Mouse (Mus musculus): ENCODE data around the gene Psmb1.
A peak's percentile ranks its signal among the peaks of the same experiment; 100 is the strongest.
"Not testable (repeated sequence)": the region's sequence is repeated elsewhere in the genome, so short reads cannot be mapped to it uniquely, and the experiment has no call there.

The Psmb1 gene

DNA sequence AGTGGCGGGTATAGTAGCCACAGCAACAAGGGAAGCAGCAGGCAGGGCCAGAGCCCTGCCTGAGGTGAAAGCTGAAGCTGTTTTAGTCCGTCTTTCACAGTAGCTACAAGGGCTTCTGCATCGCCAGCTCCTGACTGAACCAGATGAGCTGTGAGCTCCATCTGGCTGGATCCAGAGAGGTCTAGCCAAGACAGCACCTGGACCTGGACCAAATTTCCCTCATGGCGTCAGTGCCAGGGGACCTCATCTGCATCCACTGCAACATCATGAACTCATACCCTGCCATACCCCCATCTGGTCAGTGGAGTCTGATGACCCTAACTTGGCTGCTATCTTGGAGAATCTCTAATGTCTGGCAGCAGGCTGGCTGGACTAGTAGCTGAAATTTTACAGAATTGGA lies 39.8 kb downstream of the Psmb1 start:
- no peak for DNase-seq (ENCODE audit: low read depth)

DNA sequence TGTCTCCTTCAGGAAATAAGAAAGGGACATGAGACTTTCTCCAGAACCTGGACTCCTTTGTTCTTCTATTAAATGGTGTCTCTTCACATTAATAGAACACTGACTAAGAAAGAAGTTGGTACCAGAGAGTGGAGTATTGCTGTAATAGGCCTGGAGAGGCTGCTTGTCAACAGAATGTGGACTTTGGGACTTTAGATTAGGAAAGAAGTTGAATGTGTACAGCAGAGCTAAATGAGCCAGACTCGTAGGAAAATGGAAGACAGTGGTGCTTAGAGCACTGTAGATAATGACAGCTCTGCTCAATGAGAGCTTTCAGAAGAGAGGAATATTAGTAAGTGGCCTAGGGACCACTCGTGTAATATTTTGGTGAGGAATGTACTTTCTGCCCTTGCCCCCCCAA lies 43.0 kb downstream of the Psmb1 start:
- no peak for DNase-seq (ENCODE audit: low read depth)

DNA sequence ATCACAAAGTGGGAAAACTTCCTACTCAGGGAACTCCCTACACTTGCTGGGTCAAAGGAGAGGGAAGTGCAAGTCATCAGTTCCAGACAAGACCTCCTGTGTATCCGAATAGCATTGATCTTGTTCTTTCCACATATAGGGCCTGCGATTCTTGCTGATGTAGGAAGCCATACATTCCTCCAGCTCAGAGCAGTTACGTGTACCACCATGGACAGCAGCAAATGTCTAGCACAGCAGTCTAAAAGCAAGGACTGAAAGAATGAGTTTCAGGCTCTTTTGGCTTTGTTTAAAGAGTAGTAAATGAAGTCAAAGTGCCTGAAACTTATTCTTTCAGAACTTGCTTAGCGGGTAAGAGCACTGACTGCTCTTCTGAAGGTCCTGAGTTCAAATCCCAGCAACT lies 44.3 kb downstream of the Psmb1 start:
- no peak for DNase-seq (ENCODE audit: low read depth)

DNA sequence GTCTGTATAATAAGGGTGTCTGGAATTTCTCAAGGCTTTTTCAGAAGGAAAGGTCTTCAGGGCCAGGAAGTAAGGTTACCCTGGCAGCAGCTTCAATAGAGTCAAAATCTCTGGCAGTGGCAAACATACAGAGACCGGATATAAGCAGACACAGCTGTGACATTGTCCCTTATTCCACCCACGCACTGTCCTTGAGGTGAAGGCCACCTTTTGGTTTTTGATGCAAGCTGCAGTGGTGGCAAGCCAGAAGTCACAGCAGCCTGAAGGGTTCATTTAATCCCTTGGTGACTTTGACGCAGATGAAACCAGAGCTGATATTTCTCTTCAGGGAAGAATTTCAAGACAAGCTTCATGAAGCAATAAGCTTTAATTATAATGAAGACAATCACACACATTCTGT lies 49.9 kb downstream of the Psmb1 start:
- no peak for DNase-seq (ENCODE audit: low read depth)

- not testable (repeated sequence) for DNase-seq (ENCODE audit: low read depth)
Measured at GRCm38 (mm10) chr17:15449144-15449543, 50.4 kb downstream of the Psmb1 start.

DNA sequence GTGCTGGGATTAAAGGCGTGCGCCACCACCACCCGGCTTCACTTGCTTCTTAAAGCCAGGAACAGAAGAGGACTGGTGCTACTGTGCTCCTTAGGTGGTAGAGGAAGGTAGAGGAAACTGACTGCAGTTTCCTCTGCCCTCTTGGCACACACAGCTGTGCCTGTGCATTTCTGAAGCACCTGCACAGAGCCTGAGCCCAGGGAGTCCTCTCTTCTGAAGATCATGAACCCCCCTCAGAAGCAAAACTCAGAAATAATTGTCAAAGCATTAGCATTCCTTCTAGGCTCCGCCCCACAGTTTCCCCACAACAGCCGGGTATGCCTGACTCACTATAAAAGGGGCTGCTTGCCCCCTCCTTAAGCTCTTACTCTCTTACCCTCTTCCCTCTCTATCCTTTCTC lies 51.7 kb downstream of the Psmb1 start:
- DNase-seq (ENCODE audit: low read depth), result no peak

- no peak for DNase-seq (ENCODE audit: low read depth)
Measured at GRCm38 (mm10) chr17:15445421-15445820, 54.1 kb downstream of the Psmb1 start.

- no peak for DNase-seq (ENCODE audit: low read depth)
Measured at GRCm38 (mm10) chr17:15440463-15441121, 59.0 kb downstream of the Psmb1 start.

- peak; percentile 91 for DNase-seq (ENCODE audit: low read depth)
Measured at GRCm38 (mm10) chr17:15440067-15440462, 59.5 kb downstream of the Psmb1 start.

DNA sequence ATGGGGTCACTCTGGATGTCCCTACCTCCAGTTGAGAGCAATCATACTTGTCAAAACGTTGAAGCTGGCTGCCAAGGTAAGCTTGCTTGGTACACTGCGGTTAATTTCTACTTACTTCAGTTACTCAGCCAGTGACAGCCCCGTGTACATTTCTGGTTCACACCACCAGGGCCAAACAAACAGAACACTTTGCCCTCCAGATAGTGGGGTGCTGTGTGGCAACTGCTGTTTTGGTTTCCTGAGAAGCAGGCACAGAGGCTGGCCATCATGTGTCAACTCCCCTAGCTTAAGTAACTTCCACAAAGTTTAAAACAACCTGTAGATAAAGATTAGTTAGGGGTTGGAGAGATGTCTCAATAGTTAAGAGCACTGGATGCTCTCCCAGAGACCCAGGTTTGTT lies 64.8 kb downstream of the Psmb1 start:
- DNase-seq (ENCODE audit: low read depth), result peak; percentile 80

- DNase-seq (ENCODE audit: low read depth), result no peak
Measured at GRCm38 (mm10) chr17:15432036-15432435, 67.5 kb downstream of the Psmb1 start.

DNA sequence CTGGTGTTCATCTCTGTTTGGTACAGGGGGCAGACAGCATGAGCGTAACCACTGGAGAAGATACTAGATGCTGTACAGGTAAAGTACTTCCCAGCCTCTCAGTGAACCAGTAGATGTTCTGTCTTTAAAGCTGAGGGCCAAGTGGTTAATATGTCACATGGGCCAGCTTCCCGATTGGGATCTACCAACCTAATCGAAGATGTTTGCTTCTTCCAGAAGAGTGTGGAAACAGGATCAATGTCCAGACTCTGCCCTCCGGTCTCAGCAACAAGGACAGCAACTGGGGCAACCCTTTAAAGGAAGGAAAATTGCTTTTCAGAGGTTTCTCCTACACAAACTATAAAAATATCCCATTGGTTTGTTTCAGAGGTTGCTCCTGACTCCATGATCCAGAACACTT lies 68.0 kb downstream of the Psmb1 start:
- DNase-seq (ENCODE audit: low read depth), result no peak

- peak; percentile 88 for DNase-seq (ENCODE audit: low read depth)
Measured at GRCm38 (mm10) chr17:15431021-15431514, 68.5 kb downstream of the Psmb1 start.

GRCm38 (mm10) chr17:15429937-15430336 lies 69.6 kb downstream of the Psmb1 start:
- peak; percentile 73 for DNase-seq (ENCODE audit: low read depth)

GRCm38 (mm10) chr17:15429451-15429850 lies 70.1 kb downstream of the Psmb1 start:
- no peak for DNase-seq (ENCODE audit: low read depth)

- DNase-seq (ENCODE audit: low read depth), result no peak
Measured at GRCm38 (mm10) chr17:15425931-15426330, 73.6 kb downstream of the Psmb1 start.
